Mouse (Mus musculus): ENCODE measurements at regions not wholly inside any gene's neighbourhood (a gene's known extent, or its start where the extent isn't known, plus 50 kb on each side); places are given as distances from the start of the nearest gene placed in this dataset.

DNA sequence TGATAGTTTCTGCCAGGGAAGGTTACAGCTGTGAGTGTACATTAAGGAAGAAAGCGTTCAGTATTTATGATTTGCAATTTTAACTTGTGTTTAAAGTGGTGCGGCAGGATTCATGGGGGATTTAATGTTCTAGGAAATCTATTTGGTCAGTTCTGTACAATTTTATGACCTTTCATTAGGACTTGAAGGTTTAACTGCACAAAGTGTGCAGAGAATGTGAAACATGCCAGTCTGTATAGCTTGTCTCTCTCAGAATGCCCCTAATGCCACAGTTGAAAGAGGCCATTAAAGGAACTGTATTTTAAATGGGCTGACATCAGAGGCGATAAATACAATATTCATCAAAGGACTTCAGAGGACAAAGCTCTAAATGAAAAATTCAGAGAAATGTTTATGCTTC, 466.6 kb upstream of the Negr1 start:
- WGBS = 59% methylated on average over 3 of the region's 3 CpGs
- no peak overlapping the region for H3K4me3 ChIP-seq (ENCODE audit: low read length)

DNA sequence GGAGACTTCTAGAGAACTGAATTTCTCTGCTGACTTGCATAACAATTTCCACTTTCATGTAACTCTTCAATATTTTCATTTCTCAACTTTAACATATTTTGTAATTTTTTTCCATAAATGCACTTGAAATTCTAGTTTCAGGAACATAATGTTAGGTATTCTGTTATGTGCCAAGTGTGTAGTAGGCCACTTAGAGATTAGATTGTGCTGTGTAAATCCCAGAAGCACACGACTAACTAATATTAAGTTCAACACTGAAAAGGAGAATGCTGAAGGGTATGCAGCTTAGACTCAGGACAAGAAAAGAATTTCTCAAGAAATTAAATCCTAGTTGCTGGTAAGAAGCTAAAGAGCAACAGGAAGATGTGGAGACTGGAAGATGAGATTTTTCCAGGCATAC, 455.8 kb upstream of the Negr1 start:
- no peak overlapping the region for H3K27ac ChIP-seq (ENCODE audit: low read length)
- H3K4me1 ChIP-seq (ENCODE audit: control insufficient read depth, insufficient read depth, low read length) = no peaks in the 10 kb centered on the region
- ATAC-seq = no peak
- H3K4me2 ChIP-seq (ENCODE audit: low read depth, low read length) = no peak overlapping the region
- H3K9ac ChIP-seq (ENCODE audit: low read depth, low read length) = no peak overlapping the region
- no peaks in the 10 kb centered on the region for H3K9me3 ChIP-seq (ENCODE audit: control insufficient read depth, low read length)
- no peaks in the 10 kb centered on the region for H3K27me3 ChIP-seq (replicated peaks; ENCODE audit: control insufficient read depth, insufficient read depth, low read length)
- H3K36me3 ChIP-seq (ENCODE audit: control insufficient read depth, insufficient read depth, low read length) = no peaks in the 10 kb centered on the region
- WGBS = 83% methylated on average over 1 of the region's 1 CpGs
- no peak overlapping the region for H3K4me3 ChIP-seq (ENCODE audit: low read length)

More for the DNA sequence above, 466.6 kb upstream of the Negr1 start:
- H3K27me3 ChIP-seq (replicated peaks; ENCODE audit: control insufficient read depth, insufficient read depth, low read length) = no peaks in the 10 kb centered on the region
- no peak overlapping the region for H3K27ac ChIP-seq (ENCODE audit: low read length)
- no peak for ATAC-seq
- H3K4me1 ChIP-seq (ENCODE audit: control insufficient read depth, insufficient read depth, low read length) = no peaks in the 10 kb centered on the region
- H3K36me3 ChIP-seq (ENCODE audit: control insufficient read depth, insufficient read depth, low read length) = no peaks in the 10 kb centered on the region
- H3K4me2 ChIP-seq (ENCODE audit: low read depth, low read length) = no peak overlapping the region
- H3K9ac ChIP-seq (ENCODE audit: low read depth, low read length) = no peak overlapping the region
- no peaks in the 10 kb centered on the region for H3K9me3 ChIP-seq (ENCODE audit: control insufficient read depth, low read length)

DNA sequence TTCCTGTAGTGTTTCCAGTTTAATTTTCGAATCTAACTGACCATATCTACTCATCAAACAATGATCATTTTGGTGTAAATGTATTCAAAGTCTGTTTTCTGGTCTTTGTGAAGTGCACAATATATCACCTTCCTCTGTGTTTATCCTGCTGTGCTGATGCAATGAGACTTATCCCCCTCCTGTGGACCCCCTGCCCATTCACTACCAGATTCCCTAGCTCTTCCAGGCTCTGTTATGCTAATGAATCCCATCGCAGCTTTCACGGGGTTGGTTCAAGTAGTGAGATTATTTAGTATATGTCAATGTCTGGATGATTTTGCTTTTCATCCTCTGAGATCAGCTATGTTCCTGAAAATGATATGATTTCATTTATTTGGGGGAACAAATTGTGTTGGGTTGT, 441.3 kb upstream of the Negr1 start:
- Histone ChIP-seq H3K36me3 (ENCODE audit: control insufficient read depth, insufficient read depth, low read length) (no peaks in the 10 kb centered on the region), H3K27me3 (replicated peaks; ENCODE audit: control insufficient read depth, insufficient read depth, low read length) (no peaks in the 10 kb centered on the region), H3K4me2 (ENCODE audit: low read depth, low read length) (no peak overlapping the region), H3K4me3 (ENCODE audit: low read length) (no peak overlapping the region), H3K9ac (ENCODE audit: low read depth, low read length) (no peak overlapping the region), H3K4me1 (ENCODE audit: control insufficient read depth, insufficient read depth, low read length) (no peaks in the 10 kb centered on the region), H3K27ac (ENCODE audit: low read length) (no peak overlapping the region), H3K9me3 (ENCODE audit: control insufficient read depth, low read length) (no peaks in the 10 kb centered on the region)
- 37% methylated on average over 3 of the region's 3 CpGs for WGBS
- no peak for ATAC-seq

DNA sequence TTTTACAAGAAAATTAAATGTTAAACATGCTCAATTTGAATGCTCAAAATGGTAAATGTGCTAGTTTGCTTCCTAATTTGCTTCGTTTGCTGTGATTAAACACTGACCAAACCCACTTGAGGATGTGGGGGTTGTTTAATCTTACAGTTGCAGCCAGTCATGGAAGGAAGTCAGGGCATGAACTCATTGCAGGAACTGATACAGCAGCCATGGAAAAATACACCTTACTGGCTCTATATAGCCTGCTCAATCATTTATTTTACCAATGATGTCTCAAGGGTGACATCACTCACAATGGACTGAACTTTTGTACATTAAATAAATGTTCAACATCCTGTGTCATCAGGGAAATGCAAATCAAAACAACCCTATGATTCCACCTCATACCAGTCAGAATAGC, 430.0 kb upstream of the Negr1 start:
- no peak for ATAC-seq
- no peaks in the 10 kb centered on the region for H3K4me1 ChIP-seq (ENCODE audit: control insufficient read depth, insufficient read depth, low read length)
- H3K27me3 ChIP-seq (replicated peaks; ENCODE audit: control insufficient read depth, insufficient read depth, low read length) = no peaks in the 10 kb centered on the region
- WGBS = 62% methylated on average over 1 of the region's 1 CpGs
- H3K27ac ChIP-seq (ENCODE audit: low read length) = no peak overlapping the region
- no peaks in the 10 kb centered on the region for H3K9me3 ChIP-seq (ENCODE audit: control insufficient read depth, low read length)
- H3K36me3 ChIP-seq (ENCODE audit: control insufficient read depth, insufficient read depth, low read length) = no peaks in the 10 kb centered on the region
- H3K9ac ChIP-seq (ENCODE audit: low read depth, low read length) = no peak overlapping the region
- H3K4me2 ChIP-seq (ENCODE audit: low read depth, low read length) = no peak overlapping the region
- no peak overlapping the region for H3K4me3 ChIP-seq (ENCODE audit: low read length)

DNA sequence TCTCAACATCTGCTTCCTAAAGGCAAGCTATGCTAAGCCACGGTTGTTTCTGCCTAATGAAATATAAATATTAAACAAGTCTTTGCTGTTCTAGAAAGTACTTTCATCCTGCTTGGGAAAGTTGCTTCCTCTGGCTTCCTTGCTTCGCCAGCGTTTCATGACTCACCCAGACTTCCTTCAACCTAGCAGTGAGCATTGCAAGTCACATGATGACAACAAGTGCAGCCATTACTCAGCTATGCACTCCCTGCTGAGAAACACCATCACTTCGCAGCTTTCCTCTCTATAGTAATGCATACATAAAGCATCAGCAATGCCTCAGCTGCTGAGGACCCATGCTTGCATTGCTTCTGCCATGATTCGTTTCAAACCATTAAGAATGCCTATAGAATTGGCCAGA, 420.2 kb upstream of the Negr1 start:
- no peak for ATAC-seq

DNA sequence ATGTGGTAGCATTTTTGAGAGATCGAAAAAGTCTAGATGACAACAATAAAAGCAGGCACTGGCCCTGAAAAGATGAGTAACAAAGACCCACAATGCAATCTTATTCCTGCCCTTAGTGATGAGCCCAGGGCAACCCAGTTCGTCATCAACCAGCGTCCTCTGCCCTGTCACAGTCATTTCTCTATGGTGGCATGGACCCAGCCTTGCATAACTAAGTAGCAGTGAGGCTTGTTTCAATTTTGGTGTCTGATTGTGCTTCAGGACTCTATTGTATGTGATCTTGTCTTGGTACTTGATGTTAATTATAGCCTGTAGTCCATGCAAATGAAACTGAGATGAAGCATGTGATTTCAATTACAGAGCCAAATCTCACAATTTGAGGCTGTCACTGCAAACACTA, 412.3 kb upstream of the Negr1 start:
- WGBS = 86% methylated on average over 3 of the region's 3 CpGs
- Histone ChIP-seq H3K4me3 (ENCODE audit: low read length) (no peak overlapping the region), H3K9ac (ENCODE audit: low read depth, low read length) (no peak overlapping the region), H3K4me1 (ENCODE audit: control insufficient read depth, insufficient read depth, low read length) (no peaks in the 10 kb centered on the region), H3K27ac (ENCODE audit: low read length) (no peak overlapping the region), H3K9me3 (ENCODE audit: control insufficient read depth, low read length) (no peaks in the 10 kb centered on the region), H3K27me3 (replicated peaks; ENCODE audit: control insufficient read depth, insufficient read depth, low read length) (no peaks in the 10 kb centered on the region), H3K36me3 (ENCODE audit: control insufficient read depth, insufficient read depth, low read length) (no peaks in the 10 kb centered on the region), H3K4me2 (ENCODE audit: low read depth, low read length) (no peak overlapping the region)
- ATAC-seq = no peak

More for the DNA sequence above, 420.2 kb upstream of the Negr1 start:
- H3K27ac ChIP-seq (ENCODE audit: low read length) = no peak overlapping the region
- H3K4me2 ChIP-seq (ENCODE audit: low read depth, low read length) = no peak overlapping the region
- 53% methylated on average over 5 of the region's 5 CpGs for WGBS
- H3K4me1 ChIP-seq (ENCODE audit: control insufficient read depth, insufficient read depth, low read length) = no peaks in the 10 kb centered on the region
- H3K36me3 ChIP-seq (ENCODE audit: control insufficient read depth, insufficient read depth, low read length) = no peaks in the 10 kb centered on the region
- no peak overlapping the region for H3K4me3 ChIP-seq (ENCODE audit: low read length)
- H3K9ac ChIP-seq (ENCODE audit: low read depth, low read length) = no peak overlapping the region
- no peaks in the 10 kb centered on the region for H3K9me3 ChIP-seq (ENCODE audit: control insufficient read depth, low read length)
- H3K27me3 ChIP-seq (replicated peaks; ENCODE audit: control insufficient read depth, insufficient read depth, low read length) = no peaks in the 10 kb centered on the region

DNA sequence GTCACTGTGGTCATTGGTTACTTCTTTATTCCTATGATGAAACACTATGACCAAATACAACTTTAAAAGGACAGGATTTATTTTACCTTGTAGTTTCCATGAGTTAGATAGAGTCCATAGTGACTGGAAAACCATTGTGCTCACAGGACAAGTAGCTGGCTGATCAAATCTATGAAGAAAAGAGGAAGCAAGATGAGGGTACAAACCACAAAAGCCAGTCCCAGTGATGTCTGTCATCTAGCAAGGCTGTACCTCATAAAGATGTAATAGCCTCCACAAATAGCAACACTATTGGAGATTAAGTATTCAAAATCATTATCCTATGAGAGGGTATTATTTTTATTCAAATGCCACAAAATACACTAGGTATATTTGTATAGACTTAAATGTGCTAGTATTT, 391.5 kb upstream of the Negr1 start:
- H3K36me3 ChIP-seq (ENCODE audit: control insufficient read depth, insufficient read depth, low read length) = no peaks in the 10 kb centered on the region
- H3K9me3 ChIP-seq (ENCODE audit: control insufficient read depth, low read length) = no peaks in the 10 kb centered on the region
- ATAC-seq = no peak
- no peak overlapping the region for H3K9ac ChIP-seq (ENCODE audit: low read depth, low read length)
- no peak overlapping the region for H3K27ac ChIP-seq (ENCODE audit: low read length)
- no peaks in the 10 kb centered on the region for H3K27me3 ChIP-seq (replicated peaks; ENCODE audit: control insufficient read depth, insufficient read depth, low read length)
- H3K4me2 ChIP-seq (ENCODE audit: low read depth, low read length) = no peak overlapping the region
- H3K4me3 ChIP-seq (ENCODE audit: low read length) = no peak overlapping the region
- no peaks in the 10 kb centered on the region for H3K4me1 ChIP-seq (ENCODE audit: control insufficient read depth, insufficient read depth, low read length)

DNA sequence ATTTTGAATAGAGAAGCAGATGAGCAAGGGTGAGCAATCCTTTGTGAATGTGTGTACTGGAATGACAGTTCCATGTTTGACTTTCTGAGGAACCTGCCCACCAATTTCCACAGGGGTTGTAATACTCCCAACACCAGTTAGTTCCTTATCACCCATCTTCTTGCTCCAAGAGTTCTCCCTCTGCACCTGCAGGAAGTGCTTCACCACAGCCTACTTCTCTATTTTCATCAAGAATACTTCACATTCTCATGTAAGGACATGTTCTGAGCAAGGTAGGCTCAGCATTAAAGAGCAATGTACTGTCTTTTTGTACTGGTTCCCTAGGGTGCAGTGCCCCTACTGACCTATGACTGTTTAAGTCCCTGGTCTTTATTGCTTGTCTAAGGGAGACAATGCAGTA, 362.9 kb upstream of the Negr1 start:
- no peak overlapping the region for H3K27ac ChIP-seq (ENCODE audit: low read length)
- H3K36me3 ChIP-seq (ENCODE audit: control insufficient read depth, insufficient read depth, low read length) = no peaks in the 10 kb centered on the region
- H3K4me2 ChIP-seq (ENCODE audit: low read depth, low read length) = no peak overlapping the region
- H3K9ac ChIP-seq (ENCODE audit: low read depth, low read length) = no peak overlapping the region
- H3K4me1 ChIP-seq (ENCODE audit: control insufficient read depth, insufficient read depth, low read length) = no peaks in the 10 kb centered on the region
- H3K27me3 ChIP-seq (replicated peaks; ENCODE audit: control insufficient read depth, insufficient read depth, low read length) = no peaks in the 10 kb centered on the region
- no peak for ATAC-seq
- no peaks in the 10 kb centered on the region for H3K9me3 ChIP-seq (ENCODE audit: control insufficient read depth, low read length)
- H3K4me3 ChIP-seq (ENCODE audit: low read length) = no peak overlapping the region

DNA sequence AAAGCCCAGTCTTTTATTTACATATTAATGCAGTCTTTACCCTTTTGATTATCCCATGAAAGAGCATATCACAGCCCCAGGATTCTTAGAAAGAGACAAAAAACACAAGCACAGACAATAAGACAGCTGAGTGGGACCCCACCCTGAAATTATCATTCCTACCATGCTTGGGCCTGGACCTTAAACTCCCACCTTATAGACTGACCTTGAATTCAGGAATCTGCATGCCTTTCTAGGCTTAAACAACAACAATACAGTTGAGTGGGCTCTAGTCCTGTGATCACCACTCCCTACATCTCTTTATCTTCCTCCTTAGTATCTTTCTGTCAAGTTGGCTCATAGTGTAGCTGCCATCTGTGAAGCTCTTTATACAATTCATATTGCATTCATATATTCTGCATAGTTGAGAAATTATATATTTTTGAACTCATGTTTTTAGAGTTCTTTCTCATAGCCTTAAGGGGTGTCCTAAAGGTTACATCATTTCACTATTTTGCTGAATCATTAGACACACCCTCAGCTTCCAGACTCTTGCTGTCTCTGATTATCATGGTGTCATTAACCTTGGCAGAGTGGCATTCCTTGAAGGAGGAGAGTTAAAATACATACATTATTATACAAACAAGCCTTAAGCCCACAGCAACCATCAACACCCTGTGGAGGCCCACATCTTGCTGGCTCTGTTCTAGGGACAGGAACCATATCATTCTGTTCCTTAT, 361.7 kb upstream of the Negr1 start:
- ATAC-seq = no peak

DNA sequence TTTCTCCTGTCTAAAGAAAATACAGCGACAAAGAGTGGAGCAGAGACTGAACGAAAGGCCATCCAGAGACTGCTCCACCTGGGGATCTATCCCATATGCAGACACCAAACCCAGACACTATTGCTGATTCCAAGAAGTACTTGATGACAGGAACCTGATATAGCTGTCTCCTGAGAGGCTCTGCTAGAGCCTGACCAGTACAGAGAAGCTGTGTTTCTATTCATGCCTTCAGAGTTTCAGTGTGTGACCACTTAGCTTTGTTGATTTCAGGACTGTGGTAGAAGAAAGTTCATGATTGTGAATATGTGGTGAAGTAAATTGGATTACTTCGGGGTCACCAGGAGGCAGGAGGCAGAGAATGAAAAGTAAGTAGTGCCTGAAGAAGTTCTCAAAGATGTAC, 356.3 kb upstream of the Negr1 start:
- 85% methylated on average over 3 of the region's 3 CpGs for WGBS
- Histone ChIP-seq H3K27me3 (replicated peaks; ENCODE audit: control insufficient read depth, insufficient read depth, low read length) (no peaks in the 10 kb centered on the region), H3K27ac (ENCODE audit: low read length) (no peak overlapping the region), H3K9ac (ENCODE audit: low read depth, low read length) (no peak overlapping the region), H3K9me3 (ENCODE audit: control insufficient read depth, low read length) (no peaks in the 10 kb centered on the region), H3K4me2 (ENCODE audit: low read depth, low read length) (no peak overlapping the region), H3K4me3 (ENCODE audit: low read length) (no peak overlapping the region), H3K36me3 (ENCODE audit: control insufficient read depth, insufficient read depth, low read length) (no peaks in the 10 kb centered on the region), H3K4me1 (ENCODE audit: control insufficient read depth, insufficient read depth, low read length) (no peaks in the 10 kb centered on the region)
- ATAC-seq = no peak

More for the DNA sequence above, 361.7 kb upstream of the Negr1 start:
- Histone ChIP-seq H3K27ac (ENCODE audit: low read length) (no peak overlapping the region), H3K4me2 (ENCODE audit: low read depth, low read length) (no peak overlapping the region), H3K36me3 (ENCODE audit: control insufficient read depth, insufficient read depth, low read length) (no peaks in the 10 kb centered on the region), H3K4me1 (ENCODE audit: control insufficient read depth, insufficient read depth, low read length) (no peaks in the 10 kb centered on the region), H3K9ac (ENCODE audit: low read depth, low read length) (no peak overlapping the region), H3K9me3 (ENCODE audit: control insufficient read depth, low read length) (no peaks in the 10 kb centered on the region), H3K4me3 (ENCODE audit: low read length) (no peak overlapping the region), H3K27me3 (replicated peaks; ENCODE audit: control insufficient read depth, insufficient read depth, low read length) (no peaks in the 10 kb centered on the region)

Data from intestine, embryonic 16.5 days (tissue).